Mouse (Mus musculus) G1E (cell line): ENCODE measurements around the gene Nsg2.

Source experiments
- CTCF ChIP-seq: IDR thresholded peaks from 2 replicates; pipeline ENCODE4 v1.5.1; 2012; ENCODE audit warnings: low read depth, low read length, inconsistent platforms, mixed read lengths
- GATA1 ChIP-seq: IDR thresholded peaks from 2 replicates; pipeline ENCODE4 v1.6.1; 2012; ENCODE audit warnings: borderline replicate concordance, low read length, inconsistent platforms, mixed read lengths
- TAL1 ChIP-seq: conservative IDR thresholded peaks from 2 replicates; pipeline ENCODE4 v1.6.1; 2012; ENCODE audit warnings: low read depth, low read length, inconsistent platforms, mixed read lengths

GRCm38 (mm10) chr11:32104406-32105116 is 104.3 kb downstream of the Nsg2 start:
- TF ChIP-seq CTCF, result no peak
- TF ChIP-seq TAL1, result no peak
- TF ChIP-seq GATA1, result no peak
